Mouse (Mus musculus) limb, embryonic 15.5 days (tissue): ENCODE data around the gene Smarcc2. TPM values are rescaled to one million over a fixed set of nuclear protein-coding genes. Genes with fewer than 3 reads are reported as not detected.
A peak's percentile ranks its signal among the peaks of the same experiment; 100 is the strongest.

Experiments
- ATAC-seq: fragments of 200-750 bp; cut with Nextera tagmentation; 2 replicates; pipeline ENCODE4 v1.8.0; 2017; ENCODE audit warnings: low read depth, moderate TSS enrichment; ENCODE audit not compliant: insufficient number of reproducible peaks, low FRiP score, low TSS enrichment
- H3K27ac ChIP-seq: fragments of 300-500 bp; sonication (generic); 2 replicates; pipeline ENCODE4 v1.5.1; 2015; ENCODE audit warnings: moderate library complexity, mild to moderate bottlenecking, inconsistent platforms
- H3K27me3 ChIP-seq: fragments of 300-500 bp; sonication (generic); 2 replicates; pipeline ENCODE4 v1.6.1; 2015; ENCODE audit warnings: inconsistent platforms
- H3K36me3 ChIP-seq: fragments of 300-500 bp; sonication (generic); 2 replicates; pipeline ENCODE4 v1.6.1; 2015; ENCODE audit warnings: inconsistent platforms
- H3K4me1 ChIP-seq: fragments of 300-500 bp; sonication (generic); 2 replicates; pipeline ENCODE4 v1.6.1; 2015; ENCODE audit warnings: inconsistent platforms
- H3K4me2 ChIP-seq: fragments of 300-500 bp; sonication (generic); 2 replicates; pipeline ENCODE4 v1.6.1; 2015; ENCODE audit warnings: mild to moderate bottlenecking, inconsistent platforms
- H3K4me3 ChIP-seq: fragments of 300-500 bp; sonication (generic); 2 replicates; pipeline ENCODE4 v1.5.1; 2015; ENCODE audit warnings: mild to moderate bottlenecking, inconsistent platforms
- H3K9ac ChIP-seq: fragments of 300-500 bp; sonication (generic); 2 replicates; pipeline ENCODE4 v1.6.1; 2015; ENCODE audit warnings: inconsistent platforms
- H3K9me3 ChIP-seq: fragments of 300-500 bp; sonication (generic); 2 replicates; pipeline ENCODE4 v1.6.1; 2016; ENCODE audit warnings: inconsistent platforms
- WGBS: fragments of 180-500 bp; shearing (Covaris S2); methylation state at CpG from one replicate; pipeline ENCODE4 v1.1.7; 2015; 5-methylcytosine and 5-hydroxymethylcytosine counted together
- microRNA-seq: library from miRNA; unstranded; fragments of <30 nt; microRNA quantifications from one replicate; pipeline ENCODE4, GENCODE M21; 2016
- polyA plus RNA-seq: library from polyadenylated mRNA; unstranded; fragments of >200 nt; fragmentation: Nextera tagmentation; extraction: Ambion mirVana; gene quantifications from 2 replicates; pipeline ENCODE4 v1.2.1, GENCODE M21; 2015

Gene Smarcc2
- polyA plus RNA-seq, 1 experiment from 2014 or later, result 84.4 TPM

DNA sequence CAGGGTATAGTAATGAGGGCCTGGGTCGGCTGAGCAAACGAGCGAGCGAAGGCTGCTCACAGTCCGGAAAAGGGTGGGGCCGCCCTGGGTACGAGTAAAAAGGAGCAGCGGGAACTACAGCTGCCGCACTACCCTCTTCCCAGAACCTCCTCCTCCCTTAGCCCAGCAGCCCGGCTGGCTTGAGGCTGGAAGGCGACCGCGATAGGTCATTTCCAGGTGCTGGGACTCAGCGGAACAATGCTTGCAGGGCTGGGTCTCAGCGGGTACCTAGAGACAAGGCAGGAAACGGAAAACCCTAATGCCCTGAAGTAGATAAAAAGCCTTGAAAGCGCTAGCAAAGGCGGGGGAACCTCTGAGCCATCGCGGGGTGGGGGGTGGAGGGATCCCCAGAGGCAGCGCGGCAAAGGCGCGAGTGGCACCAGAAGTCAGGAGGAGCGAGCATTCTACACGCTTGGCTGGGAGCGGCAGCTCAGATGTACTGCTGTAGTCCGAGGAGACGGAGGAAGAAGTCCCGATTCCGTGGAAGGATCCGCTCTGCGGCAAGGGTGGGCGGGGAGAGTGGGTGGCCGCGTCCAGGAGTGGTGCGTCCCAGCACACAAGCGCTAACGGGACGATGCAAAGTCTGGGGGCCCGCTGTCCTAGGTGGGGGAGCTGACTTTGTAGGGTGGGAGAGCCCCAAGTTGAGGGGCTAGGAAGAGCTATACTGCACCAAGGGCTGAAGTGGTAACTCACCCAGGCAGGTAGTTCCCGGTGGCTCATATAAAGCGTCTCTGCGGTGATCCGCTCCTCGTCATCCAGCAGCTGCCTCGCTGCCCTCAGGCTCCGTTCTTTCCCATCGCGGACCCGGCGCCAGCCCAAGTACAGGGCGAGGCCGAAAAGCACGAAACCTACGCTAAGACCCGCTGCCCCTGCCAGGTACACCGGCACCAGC lies 65.9 kb downstream of the Smarcc2 start:
- H3K9me3 ChIP-seq, result no peaks in the 10 kb centered on the region
- H3K4me2 ChIP-seq, result peak overlapping the region; percentile 92
- peaks cover 26% of the 10 kb centered on the region for H3K36me3 ChIP-seq
- peak; percentile 2; the same call in 1 of the 2 replicates for ATAC-seq
- H3K27me3 ChIP-seq, result no peaks in the 10 kb centered on the region
- H3K4me3 ChIP-seq, result peak overlapping the region; percentile 95
- peak overlapping the region; percentile 91 for H3K27ac ChIP-seq
- peaks cover 20% of the 10 kb centered on the region for H3K4me1 ChIP-seq
- WGBS, result under 1% methylated on average over 58 of the region's 58 CpGs
- H3K9ac ChIP-seq, result peak overlapping the region; percentile 83

DNA sequence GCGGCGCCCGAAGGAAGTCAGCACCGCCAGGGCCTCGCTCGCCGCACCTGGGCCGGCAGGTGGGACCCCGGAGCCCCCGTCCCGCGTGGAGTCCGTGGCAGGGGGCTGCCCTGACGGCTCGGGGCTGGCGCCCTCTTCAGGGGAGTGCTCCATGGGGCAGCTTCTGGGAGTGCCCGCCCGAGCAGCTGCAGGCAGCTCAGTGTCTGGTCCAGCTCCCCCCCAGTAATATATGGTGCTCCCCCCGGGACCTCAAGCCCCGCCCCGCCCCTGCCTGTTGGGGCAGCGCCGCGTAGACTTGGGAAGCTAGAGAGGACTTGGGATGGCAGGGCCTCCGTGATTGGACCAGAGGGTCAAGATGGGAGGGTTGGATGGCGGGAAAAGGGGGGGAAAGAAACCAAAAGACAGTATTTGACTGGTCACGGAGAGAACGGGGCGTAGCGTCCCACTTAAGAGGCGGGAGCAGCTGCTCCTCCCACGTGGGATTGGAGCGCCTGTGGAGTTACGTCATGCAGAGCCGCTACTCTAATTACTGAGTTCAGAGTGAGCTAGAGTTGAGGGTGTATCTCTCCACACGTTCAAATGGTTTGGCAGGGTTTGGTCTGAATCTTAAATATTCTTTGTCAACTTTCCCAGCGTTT lies 66.7 kb downstream of the Smarcc2 start, which contains the start of gene Esyt1:
Esyt1 (minus strand) TSS at position 201 of the 638 bp plus-strand sequence.
- peak within 1 kb of the TSS; percentile 95 for H3K4me3 ChIP-seq
- no peaks in the 10 kb centered on the region for H3K27me3 ChIP-seq
- peak within 1 kb of the TSS; percentile 92 for H3K4me2 ChIP-seq
- peak within 1 kb of the TSS; percentile 83 for H3K9ac ChIP-seq
- ATAC-seq, result peak; percentile 99
- peaks cover 20% of the 10 kb centered on the region for H3K4me1 ChIP-seq
- H3K27ac ChIP-seq, result peak within 1 kb of the TSS; percentile 91
- WGBS, result under 1% methylated on average over 37 of the region's 37 CpGs
- H3K9me3 ChIP-seq, result no peaks in the 10 kb centered on the region
- H3K36me3 ChIP-seq, result peaks cover 18% of the 10 kb centered on the region

DNA sequence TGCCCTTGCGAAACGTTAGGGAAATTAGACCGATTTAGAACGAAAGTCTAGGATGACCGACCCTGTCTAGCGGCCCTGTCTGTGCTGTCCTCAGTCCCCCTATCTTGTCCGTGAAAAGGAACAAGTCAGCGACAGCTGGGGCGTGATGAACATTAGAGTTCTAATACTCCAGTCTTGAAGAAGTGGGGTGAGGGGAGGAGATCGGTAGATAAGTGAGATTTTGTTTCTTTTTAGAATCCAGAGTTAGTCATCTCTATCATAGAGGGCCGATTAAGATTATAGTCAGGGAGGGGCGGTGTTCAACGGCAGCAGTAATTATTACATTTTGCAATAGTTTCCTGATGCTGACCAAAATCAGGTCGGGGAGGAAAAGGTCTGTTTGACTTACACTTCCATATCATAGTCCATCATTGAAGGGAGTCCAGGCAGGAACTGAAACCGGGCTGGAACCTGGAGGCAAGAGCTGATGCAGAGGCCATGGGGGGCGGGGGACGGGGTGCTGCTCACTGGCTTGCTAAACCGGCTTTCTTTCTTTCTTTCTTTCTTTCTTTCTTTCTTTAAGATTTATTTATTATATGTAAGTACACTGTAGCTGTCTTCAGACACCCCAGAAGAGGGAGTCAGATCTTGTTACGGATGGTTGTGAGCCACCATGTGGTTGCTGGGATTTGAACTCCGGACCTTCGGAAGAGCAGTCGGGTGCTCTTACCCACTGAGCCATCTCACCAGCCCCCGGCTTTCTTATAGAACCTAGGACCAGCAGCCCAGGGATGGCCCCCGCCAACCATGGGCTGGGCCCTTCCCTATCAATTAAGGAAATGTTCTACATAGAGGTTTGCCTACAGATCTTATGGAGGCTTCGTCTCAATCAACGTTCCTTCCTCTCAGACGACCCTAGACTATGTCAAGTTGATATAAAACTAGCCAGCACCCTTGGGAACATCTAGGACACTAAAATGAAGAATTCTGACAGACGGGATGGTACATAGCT lies 67.6 kb downstream of the Smarcc2 start:
- Histone ChIP-seq H3K4me2 (peak overlapping the region; percentile 92), H3K9me3 (no peaks in the 10 kb centered on the region), H3K27ac (peak overlapping the region; percentile 91), H3K4me3 (peak overlapping the region; percentile 95), H3K9ac (peak overlapping the region; percentile 23; the same call in 1 of the 2 replicates), H3K4me1 (peaks cover 20% of the 10 kb centered on the region), H3K36me3 (peaks cover 10% of the 10 kb centered on the region), H3K27me3 (no peaks in the 10 kb centered on the region)
- 31% methylated on average over 28 of the region's 28 CpGs for WGBS
- no peak for ATAC-seq

DNA sequence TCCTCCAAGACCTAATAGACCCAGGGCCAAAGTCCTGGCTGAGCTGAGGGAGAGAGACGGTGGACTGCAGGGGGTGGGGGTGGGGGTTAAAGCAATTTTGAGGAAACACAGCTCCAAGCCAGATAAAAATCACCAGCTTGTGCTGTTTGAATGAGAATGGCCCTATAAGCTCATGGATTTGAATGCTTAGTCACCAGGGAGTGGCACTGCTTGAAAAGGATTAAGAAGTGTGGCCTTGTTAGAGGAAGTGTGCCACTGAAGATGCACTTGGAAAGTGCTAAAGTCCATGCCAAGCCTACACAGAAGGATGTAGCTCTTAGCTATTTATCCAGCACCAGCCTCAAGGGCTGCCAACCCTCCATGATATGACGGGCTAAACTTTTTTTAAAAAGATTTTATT lies 76.2 kb downstream of the Smarcc2 start:
- Histone ChIP-seq H3K4me3 (no peak overlapping the region), H3K36me3 (no peaks in the 10 kb centered on the region), H3K9ac (no peak overlapping the region), H3K9me3 (no peaks in the 10 kb centered on the region), H3K4me2 (no peak overlapping the region), H3K27ac (no peak overlapping the region), H3K27me3 (no peaks in the 10 kb centered on the region), H3K4me1 (peaks cover 7% of the 10 kb centered on the region; the same call in 1 of the 2 replicates)
- 83% methylated on average over 2 of the region's 2 CpGs for WGBS
- no peak for ATAC-seq

DNA sequence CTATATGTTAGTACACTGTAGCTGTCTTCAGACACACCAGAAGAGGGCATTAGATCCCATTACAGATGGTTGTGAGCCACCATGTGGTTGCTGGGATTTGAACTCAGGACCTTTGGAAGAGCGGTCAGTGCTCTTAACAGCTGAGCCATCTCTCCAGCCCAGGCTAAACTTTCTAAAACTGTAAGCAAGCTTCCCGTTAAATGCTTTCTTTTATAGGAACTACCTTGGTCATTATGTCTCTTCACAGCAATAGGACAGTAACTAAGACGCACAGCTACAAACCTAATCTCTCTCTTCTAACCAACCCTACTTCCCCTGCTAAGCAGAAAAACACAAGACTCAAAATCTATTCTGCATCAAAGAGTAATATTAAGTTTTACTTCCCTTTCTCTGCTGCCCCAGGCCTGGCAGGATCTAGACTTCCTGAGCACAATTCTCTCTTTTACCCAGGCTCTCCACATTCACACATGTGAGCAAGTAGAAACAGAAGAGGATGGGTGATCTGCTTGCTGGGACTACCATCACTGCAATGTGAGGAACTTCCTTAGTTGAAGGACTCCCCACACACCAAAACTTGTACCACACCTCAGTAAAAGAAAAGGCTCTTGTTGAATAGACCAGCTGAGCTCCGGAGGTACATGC lies 76.7 kb downstream of the Smarcc2 start:
- 61% methylated on average over 4 of the region's 4 CpGs for WGBS
- Histone ChIP-seq H3K27me3 (no peaks in the 10 kb centered on the region), H3K9ac (no peak overlapping the region), H3K27ac (peak overlapping the region; percentile 78), H3K9me3 (no peaks in the 10 kb centered on the region), H3K4me2 (peak overlapping the region; percentile 36), H3K36me3 (no peaks in the 10 kb centered on the region), H3K4me1 (peaks cover 7% of the 10 kb centered on the region; the same call in 1 of the 2 replicates), H3K4me3 (peak overlapping the region; percentile 25)
- ATAC-seq, result no peak; the same call in 1 of the 2 replicates

DNA sequence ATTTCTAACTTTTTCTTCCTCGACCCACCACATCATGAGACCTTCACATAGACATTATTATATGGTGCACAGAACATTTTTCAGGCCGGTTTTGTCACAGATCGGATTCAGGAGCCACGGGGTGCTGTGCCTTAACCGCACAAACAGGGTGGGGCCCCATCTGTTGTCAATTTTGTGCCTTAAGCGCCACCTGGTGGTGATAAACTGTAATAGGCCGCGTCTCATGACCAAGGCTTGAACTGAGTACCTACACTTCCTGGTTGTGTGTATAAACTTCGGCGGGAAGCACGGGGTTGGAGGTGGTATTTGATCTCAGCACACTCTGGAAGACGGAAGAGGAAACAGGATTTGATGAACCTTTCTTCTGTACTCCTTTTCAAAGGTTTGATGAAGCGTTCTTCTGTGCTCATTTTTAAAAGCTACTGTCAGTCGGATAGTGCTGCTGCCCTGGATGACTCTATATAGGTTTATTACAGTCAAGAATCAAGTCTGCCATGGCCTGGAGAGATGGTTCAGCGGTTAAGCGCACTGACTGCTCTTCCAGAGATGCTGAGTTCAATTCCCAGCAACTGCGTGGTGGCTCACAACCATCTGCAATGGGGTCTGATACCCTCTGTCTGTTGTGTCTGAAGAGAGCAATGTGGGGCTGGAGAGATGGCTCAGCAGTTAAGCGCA lies 77.4 kb downstream of the Smarcc2 start:
- H3K27me3 ChIP-seq, result no peaks in the 10 kb centered on the region
- peaks cover 7% of the 10 kb centered on the region; the same call in 1 of the 2 replicates for H3K4me1 ChIP-seq
- peak overlapping the region; percentile 36 for H3K4me2 ChIP-seq
- no peak overlapping the region for H3K9ac ChIP-seq
- peak overlapping the region; percentile 78 for H3K27ac ChIP-seq
- no peaks in the 10 kb centered on the region for H3K36me3 ChIP-seq
- WGBS, result 14% methylated on average over 18 of the region's 18 CpGs
- no peaks in the 10 kb centered on the region for H3K9me3 ChIP-seq
- H3K4me3 ChIP-seq, result peak overlapping the region; percentile 25
- ATAC-seq, result peak; percentile 88

DNA sequence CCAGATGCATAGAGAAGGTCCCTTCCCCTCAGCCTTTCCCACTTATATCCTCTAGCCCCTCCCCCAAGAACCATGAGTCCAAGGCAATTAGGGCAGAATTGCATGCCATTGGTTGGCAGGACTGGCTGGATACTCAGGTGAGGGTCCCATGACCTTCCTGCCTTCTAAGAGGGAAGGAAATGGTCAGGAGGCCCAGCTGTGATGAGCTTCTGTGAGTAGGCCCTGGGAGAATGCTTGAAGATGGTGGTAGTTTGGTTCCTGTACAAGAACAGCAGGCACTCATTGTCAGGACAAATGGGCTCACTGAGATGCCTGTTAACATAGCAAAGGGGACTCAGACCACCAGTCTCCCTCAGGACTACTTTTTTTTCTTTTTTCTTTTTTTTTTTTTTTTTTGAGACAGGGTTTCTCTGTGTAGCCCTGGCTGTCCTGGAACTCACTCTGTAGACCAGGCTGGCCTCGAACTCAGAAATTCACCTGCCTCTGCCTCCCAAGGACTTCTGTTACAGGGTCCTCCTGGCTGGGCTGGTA lies 79.4 kb downstream of the Smarcc2 start:
- no peak overlapping the region for H3K27ac ChIP-seq
- H3K27me3 ChIP-seq, result no peaks in the 10 kb centered on the region
- peaks cover 15% of the 10 kb centered on the region for H3K36me3 ChIP-seq
- no peak overlapping the region for H3K9ac ChIP-seq
- H3K4me2 ChIP-seq, result no peak overlapping the region
- H3K9me3 ChIP-seq, result no peaks in the 10 kb centered on the region
- ATAC-seq, result no peak
- WGBS, result 88% methylated on average over 1 of the region's 1 CpGs
- H3K4me3 ChIP-seq, result no peak overlapping the region
- peaks cover 7% of the 10 kb centered on the region; the same call in 1 of the 2 replicates for H3K4me1 ChIP-seq

Small RNAs within 50 kb of the gene (microRNA-seq; reads per million reads assigned to microRNA genes)
- gene Mir6916, result not detected
- not detected for gene Mir8105

Other genes starting within 250 kb of the Smarcc2 start
- 34.2 and 36.3 TPM in 2 replicates for gene Spryd4, start 247.4 kb upstream of the Smarcc2 start, polyA plus RNA-seq
- gene Mip, start 233.4 kb upstream of the Smarcc2 start, polyA plus RNA-seq, result 0.12 and 0.26 TPM in 2 replicates
- 46.2 and 46.9 TPM in 2 replicates for gene Timeless, start 227.2 kb upstream of the Smarcc2 start, polyA plus RNA-seq
- 0.25 and 0.47 TPM in 2 replicates for gene Apon, start 205.2 kb upstream of the Smarcc2 start, polyA plus RNA-seq
- gene Apof, start 190.6 kb upstream of the Smarcc2 start, polyA plus RNA-seq, result 0.22 and 0.27 TPM in 2 replicates
- gene Stat2, start 188.7 kb upstream of the Smarcc2 start, polyA plus RNA-seq, result 12.2 and 13.3 TPM in 2 replicates
- gene Il23a, start 160.5 kb upstream of the Smarcc2 start, polyA plus RNA-seq, result 0.17 and 0.20 TPM in 2 replicates
- gene Pan2, start 155.9 kb upstream of the Smarcc2 start, polyA plus RNA-seq, result 25.1 and 25.2 TPM in 2 replicates
- gene Cnpy2, start 136.8 kb upstream of the Smarcc2 start, polyA plus RNA-seq, result 347 and 355 TPM in 2 replicates
- gene Cs, start 121.5 kb upstream of the Smarcc2 start, polyA plus RNA-seq, result 173 and 189 TPM in 2 replicates
- gene Coq10a, start 90.3 kb upstream of the Smarcc2 start, polyA plus RNA-seq, result 11.3 and 13.4 TPM in 2 replicates
- gene Ankrd52, start 82.1 kb upstream of the Smarcc2 start, polyA plus RNA-seq, result 11.0 and 11.3 TPM in 2 replicates
- gene Slc39a5, start 58.0 kb upstream of the Smarcc2 start, polyA plus RNA-seq, result 0.42 TPM in 1 of 2 replicates, not detected in the other
- 60.1 and 62.1 TPM in 2 replicates for gene Nabp2, start 47.8 kb upstream of the Smarcc2 start, polyA plus RNA-seq
- 40.8 and 42.9 TPM in 2 replicates for gene Rnf41, start 47.6 kb upstream of the Smarcc2 start, polyA plus RNA-seq
- 1,269 and 1,341 TPM in 2 replicates for gene Myl6, start 34.9 kb downstream of the Smarcc2 start, polyA plus RNA-seq
- 4.7 and 7.4 TPM in 2 replicates for gene Myl6b, start 39.4 kb downstream of the Smarcc2 start, polyA plus RNA-seq
- 42.8 and 44.9 TPM in 2 replicates for gene Esyt1, start 66.6 kb downstream of the Smarcc2 start, polyA plus RNA-seq
- gene Zc3h10, start 88.5 kb downstream of the Smarcc2 start, polyA plus RNA-seq, result 13.2 and 15.4 TPM in 2 replicates
- gene Rpl41, start 90.1 kb downstream of the Smarcc2 start, polyA plus RNA-seq, result 3,349 and 4,229 TPM in 2 replicates
- gene Pa2g4, start 106.7 kb downstream of the Smarcc2 start, polyA plus RNA-seq, result 194 and 209 TPM in 2 replicates
- gene Erbb3, start 130.4 kb downstream of the Smarcc2 start, polyA plus RNA-seq, result 20.4 and 20.8 TPM in 2 replicates
- 584 and 840 TPM in 2 replicates for gene Rps26, start 167.5 kb downstream of the Smarcc2 start, polyA plus RNA-seq
- gene Ikzf4, start 186.7 kb downstream of the Smarcc2 start, polyA plus RNA-seq, result 3.5 and 4.1 TPM in 2 replicates
- 22.1 and 24.7 TPM in 2 replicates for gene Suox, start 214.8 kb downstream of the Smarcc2 start, polyA plus RNA-seq
- 90.6 and 97.4 TPM in 2 replicates for gene Rab5b, start 237.0 kb downstream of the Smarcc2 start, polyA plus RNA-seq
- 6.5 and 9.5 TPM in 2 replicates for gene Pmel, start 244.9 kb downstream of the Smarcc2 start, polyA plus RNA-seq
- gene Cdk2, start 245.8 kb downstream of the Smarcc2 start, polyA plus RNA-seq, result 108 and 110 TPM in 2 replicates